Mouse (Mus musculus) small intestine, adult 2 months (tissue): ENCODE data around the gene Nav2. TPM values are rescaled to one million over a fixed set of nuclear protein-coding genes. Genes with fewer than 3 reads are reported as not detected.

Source experiments
- H3K27ac ChIP-seq: fragments of 200-500 bp; 2 replicates; pipeline ENCODE4 v1.5.1; 2012; ENCODE audit warnings: low read depth, low read length, control low read depth, inconsistent platforms; ENCODE audit not compliant: insufficient read depth
- H3K27me3 ChIP-seq: fragments of 200-500 bp; 2 replicates; pipeline ENCODE4 v1.6.1; 2012; ENCODE audit warnings: mild to moderate bottlenecking, moderate library complexity, low read length, inconsistent platforms; ENCODE audit not compliant: control insufficient read depth, insufficient read depth
- H3K36me3 ChIP-seq: fragments of 200-500 bp; 2 replicates; pipeline ENCODE4 v1.6.1; 2012; ENCODE audit warnings: mild to moderate bottlenecking, low read length, control low read depth, inconsistent platforms; ENCODE audit not compliant: control insufficient read depth, insufficient read depth
- H3K4me1 ChIP-seq: fragments of 200-500 bp; 2 replicates; pipeline ENCODE4 v1.6.1; 2012; ENCODE audit warnings: low read length, inconsistent platforms, mixed read lengths; ENCODE audit not compliant: control insufficient read depth, insufficient read depth, insufficient read length
- H3K4me3 ChIP-seq: fragments of 200-500 bp; 2 replicates; pipeline ENCODE4 v1.5.1; 2012; ENCODE audit warnings: low read depth, mild to moderate bottlenecking, control low read depth, inconsistent platforms, low read length, moderate library complexity
- CTCF ChIP-seq: fragments of 200-500 bp; IDR thresholded peaks from 2 replicates; pipeline ENCODE4 v1.5.1; 2012; ENCODE audit warnings: low read depth, mild to moderate bottlenecking, control low read depth, inconsistent platforms, low read length, moderate library complexity, mixed read lengths; ENCODE audit not compliant: insufficient replicate concordance, insufficient read length; ENCODE audit errors: extremely low read depth
- POLR2A ChIP-seq: fragments of 200-500 bp; IDR thresholded peaks from 2 replicates; pipeline ENCODE4 v1.6.1; 2012; ENCODE audit warnings: low read depth, mild to moderate bottlenecking, control low read depth, inconsistent platforms, low read length, moderate library complexity
- WGBS: fragments of 180-500 bp; shearing (Covaris S2); methylation state at CpG from one replicate; pipeline ENCODE4 v1.1.7; 2018; 5-methylcytosine and 5-hydroxymethylcytosine counted together
- polyA plus RNA-seq: library from polyadenylated mRNA; depleted of rRNA; stranded (reverse); fragments of >200 nt; gene quantifications from 2 replicates; pipeline ENCODE4 v1.2.3, GENCODE M21; 2012

Gene Nav2
- polyA plus RNA-seq, 1 experiment = 8.5 TPM

GRCm38 (mm10) chr7:49052871-49053618 is 144.5 kb downstream of the Nav2 start:
- TF ChIP-seq POLR2A (no peak), CTCF (no peak)
- Histone ChIP-seq H3K4me1 (no peaks in the 10 kb centered on the region), H3K36me3 (no peaks in the 10 kb centered on the region), H3K27ac (no peak overlapping the region), H3K27me3 (no peaks in the 10 kb centered on the region), H3K4me3 (no peak overlapping the region)
- 86% methylated on average over 9 of the region's 9 CpGs for WGBS

GRCm38 (mm10) chr7:49055273-49055672 is 146.8 kb downstream of the Nav2 start:
- TF ChIP-seq CTCF (no peak), POLR2A (no peak)

GRCm38 (mm10) chr7:49058304-49059012 is 149.9 kb downstream of the Nav2 start:
- no peaks in the 10 kb centered on the region for H3K27me3 ChIP-seq
- no peak for TF ChIP-seq POLR2A
- TF ChIP-seq CTCF = no peak
- no peak overlapping the region for H3K4me3 ChIP-seq
- WGBS = 76% methylated on average over 8 of the region's 8 CpGs
- H3K4me1 ChIP-seq = no peaks in the 10 kb centered on the region
- no peak overlapping the region for H3K27ac ChIP-seq
- no peaks in the 10 kb centered on the region for H3K36me3 ChIP-seq

More at GRCm38 (mm10) chr7:49055273-49055672, 146.8 kb downstream of the Nav2 start:
- H3K27ac ChIP-seq = no peak overlapping the region
- no peaks in the 10 kb centered on the region for H3K36me3 ChIP-seq
- H3K27me3 ChIP-seq = no peaks in the 10 kb centered on the region
- H3K4me3 ChIP-seq = no peak overlapping the region
- 80% methylated on average over 10 of the region's 10 CpGs for WGBS
- H3K4me1 ChIP-seq = no peaks in the 10 kb centered on the region

- H3K27me3 ChIP-seq = no peaks in the 10 kb centered on the region
- no peaks in the 10 kb centered on the region for H3K36me3 ChIP-seq
- no peak overlapping the region for H3K4me3 ChIP-seq
- H3K4me1 ChIP-seq = 0 out of 2 replicates have a peak, but pooled peaks cover 2% of the 10 kb centered on the region
- no peak overlapping the region for H3K27ac ChIP-seq
- 76% methylated on average over 4 of the region's 4 CpGs for WGBS
- TF ChIP-seq CTCF (no peak), POLR2A (no peak)
Measured at GRCm38 (mm10) chr7:49064792-49065521, 156.4 kb downstream of the Nav2 start.

- 60% methylated on average over 9 of the region's 9 CpGs for WGBS
Measured at GRCm38 (mm10) chr7:49065621-49066475, 157.3 kb downstream of the Nav2 start.

GRCm38 (mm10) chr7:49066828-49067227 is 158.3 kb downstream of the Nav2 start:
- no peak for TF ChIP-seq CTCF
- TF ChIP-seq POLR2A = no peak
- Histone ChIP-seq H3K27ac (no peak overlapping the region), H3K27me3 (no peaks in the 10 kb centered on the region), H3K4me3 (no peak overlapping the region), H3K4me1 (0 out of 2 replicates have a peak, but pooled peaks cover 2% of the 10 kb centered on the region), H3K36me3 (no peaks in the 10 kb centered on the region)
- WGBS = 77% methylated on average over 1 of the region's 1 CpGs

More at GRCm38 (mm10) chr7:49065621-49066475, 157.3 kb downstream of the Nav2 start:
- H3K4me1 ChIP-seq = 0 out of 2 replicates have a peak, but pooled peaks cover 2% of the 10 kb centered on the region
- no peak overlapping the region for H3K27ac ChIP-seq
- H3K4me3 ChIP-seq = no peak overlapping the region
- no peaks in the 10 kb centered on the region for H3K36me3 ChIP-seq
- TF ChIP-seq CTCF (peak; percentile 19; the same call in 1 of the 2 replicates), POLR2A (no peak)
- no peaks in the 10 kb centered on the region for H3K27me3 ChIP-seq
